Mouse (Mus musculus) monocyte, adult 5-6 weeks (primary cell): ENCODE results near the gene Cblb. TPM values are rescaled to one million over a fixed set of nuclear protein-coding genes. Genes with fewer than 3 reads are reported as not detected.

ENCODE experiments used
- ATAC-seq: fragments of 153-309, 156-312 bp; replicated peaks from 2 replicates; pipeline ENCODE4 v1.8.0; 2017; ENCODE audit warnings: mild to moderate bottlenecking; ENCODE audit not compliant: low TSS enrichment, insufficient number of reproducible peaks, severe bottlenecking, poor library complexity, low FRiP score
- total RNA-seq: library from RNA; stranded (forward); fragments of 200-1000, 200-491, 200-594 nt; gene quantifications from 3 replicates; pipeline ENCODE4 v1.2.3, GENCODE M21; 2017

The Cblb gene
- total RNA-seq, 1 experiment from 2014 or later: 61.3 TPM

DNA sequence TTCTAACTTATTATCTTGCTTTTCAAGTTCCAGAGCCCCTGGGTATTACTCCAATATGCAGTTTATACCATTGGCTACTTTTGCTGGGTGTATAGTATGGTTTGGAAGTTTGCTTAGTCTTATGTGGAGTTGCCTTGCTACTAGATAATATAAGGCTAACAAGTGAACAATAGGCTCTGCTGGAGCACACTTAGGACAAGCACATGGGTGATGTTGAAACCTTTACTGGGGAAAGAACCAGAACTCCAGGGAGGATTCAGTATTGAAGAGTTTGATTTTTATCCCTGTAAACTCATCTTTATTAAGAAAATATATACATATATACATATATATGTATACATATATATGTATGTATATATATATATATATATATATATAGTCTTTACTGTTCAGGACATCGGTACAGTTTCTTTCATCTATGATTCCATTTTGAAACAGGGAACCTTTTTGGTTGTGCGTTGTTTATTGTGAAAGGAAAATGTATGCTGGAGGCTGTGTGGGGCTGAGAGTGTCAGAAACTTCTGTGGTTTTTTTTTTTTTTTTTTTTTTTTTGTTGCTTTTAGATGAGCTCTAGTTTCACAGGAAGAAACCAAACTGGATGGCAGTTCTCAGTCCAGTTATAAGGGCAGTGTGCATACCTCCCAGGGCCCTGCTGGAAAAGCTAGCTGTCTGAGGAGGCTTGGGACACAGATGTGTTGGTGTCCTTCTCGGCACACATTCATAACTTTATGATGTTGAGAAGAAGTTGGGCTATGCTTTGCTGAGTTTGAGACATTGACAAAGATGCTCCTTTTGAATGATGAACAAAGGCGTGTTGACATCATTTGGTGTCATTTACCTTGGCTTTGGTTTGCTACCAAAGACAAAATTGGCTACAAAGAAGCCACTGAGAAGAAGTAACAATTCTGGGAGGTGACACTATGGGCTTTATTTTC is 2.6 kb downstream of the Cblb start:
- ATAC-seq: no peak

DNA sequence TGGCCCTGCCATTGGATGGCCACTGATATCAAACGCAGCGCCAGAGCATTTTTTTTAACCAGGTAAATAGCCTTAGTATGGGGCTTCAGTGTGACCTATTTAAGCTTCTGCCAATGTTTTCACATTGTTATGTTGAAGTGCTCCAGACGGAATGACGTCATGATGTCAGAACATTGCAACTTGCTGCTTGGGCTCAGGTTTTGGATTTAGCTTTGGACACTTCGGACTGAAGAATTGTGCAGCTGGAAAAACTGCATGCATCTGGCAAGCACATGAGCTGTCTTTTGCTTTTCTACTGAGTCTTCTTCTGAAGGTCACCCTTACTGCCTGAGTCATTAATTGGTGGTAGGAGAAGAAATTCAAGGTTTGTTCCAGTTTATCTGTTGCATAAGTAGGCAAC is 3.3 kb downstream of the Cblb start:
- no peak for ATAC-seq

DNA sequence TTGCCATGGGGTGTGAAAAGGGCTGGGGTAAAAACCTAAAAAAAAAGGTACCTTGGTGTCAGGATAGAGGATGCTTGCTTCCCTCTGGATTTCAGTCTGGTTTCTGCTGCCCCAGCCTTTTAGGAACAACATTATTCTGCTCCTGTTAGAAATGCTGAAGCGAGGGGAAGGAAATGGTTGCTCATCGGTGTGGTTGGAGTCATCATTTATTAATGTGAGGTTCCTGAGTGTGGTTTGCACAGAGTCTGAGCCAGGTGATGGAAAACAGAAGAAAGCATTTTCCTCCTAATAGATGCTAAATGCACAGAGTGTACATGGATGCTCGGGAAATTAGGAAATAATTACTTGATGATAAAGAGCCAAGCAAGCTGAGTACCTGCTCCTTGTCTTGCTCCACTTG is 5.3 kb downstream of the Cblb start:
- ATAC-seq: no peak

DNA sequence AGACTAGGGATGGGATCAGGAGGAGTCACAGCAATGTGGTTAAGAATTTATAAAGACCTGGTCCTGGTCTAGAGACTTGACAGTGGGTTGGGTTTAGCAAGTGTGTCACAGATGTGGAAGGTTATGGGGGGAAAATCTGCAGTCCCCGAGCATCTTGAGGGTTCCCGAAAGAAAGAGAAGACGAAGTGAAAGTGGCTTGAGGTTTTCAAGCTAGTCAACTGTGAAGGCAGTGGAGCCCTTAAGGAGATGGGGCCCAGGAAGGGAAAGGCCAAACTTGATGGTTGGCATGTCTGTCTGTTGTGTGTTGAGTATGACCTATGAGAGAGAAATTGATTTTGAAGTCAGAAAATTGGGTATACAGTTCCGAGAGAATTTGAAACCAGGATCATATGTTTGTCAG is 7.3 kb downstream of the Cblb start:
- peak; percentile 59 for ATAC-seq

DNA sequence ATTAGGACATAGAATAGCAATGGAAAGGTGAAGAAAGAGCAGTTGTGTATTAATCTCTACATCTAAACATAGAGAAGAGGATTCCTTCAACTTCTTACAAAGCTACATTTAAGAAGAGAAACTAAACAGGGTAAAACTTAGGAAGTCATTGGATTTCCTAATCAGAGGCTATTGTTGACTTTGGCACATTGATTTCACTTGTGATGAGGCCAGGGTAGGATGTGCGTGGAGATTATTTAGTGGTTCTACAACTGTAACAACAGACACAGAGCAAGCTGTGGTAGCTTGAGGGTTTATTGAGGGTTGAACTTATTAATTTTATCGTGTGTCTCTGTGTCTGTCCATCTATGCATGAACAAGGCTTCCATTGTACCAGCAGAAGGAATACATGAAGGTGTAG is 7.8 kb downstream of the Cblb start:
- no peak for ATAC-seq

DNA sequence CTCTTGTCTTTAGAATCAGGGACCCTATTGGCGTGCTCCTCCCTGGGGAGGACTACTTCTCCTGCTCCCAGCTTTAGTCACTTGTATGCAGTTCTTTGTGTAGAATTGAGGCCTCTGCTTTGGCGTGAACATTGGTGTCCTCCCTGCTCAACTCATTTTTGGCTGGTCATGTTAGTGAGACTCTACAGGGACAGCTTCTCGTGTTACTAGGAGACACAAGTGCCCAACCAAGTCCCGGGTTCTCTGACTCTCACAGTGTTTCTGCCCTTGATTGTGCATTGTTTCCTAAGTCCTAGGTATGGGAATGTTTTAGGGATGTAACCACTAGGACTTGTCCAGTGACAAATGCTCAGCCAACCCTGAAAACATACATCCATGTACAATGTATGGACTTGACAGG is 9.9 kb downstream of the Cblb start:
- ATAC-seq: no peak

DNA sequence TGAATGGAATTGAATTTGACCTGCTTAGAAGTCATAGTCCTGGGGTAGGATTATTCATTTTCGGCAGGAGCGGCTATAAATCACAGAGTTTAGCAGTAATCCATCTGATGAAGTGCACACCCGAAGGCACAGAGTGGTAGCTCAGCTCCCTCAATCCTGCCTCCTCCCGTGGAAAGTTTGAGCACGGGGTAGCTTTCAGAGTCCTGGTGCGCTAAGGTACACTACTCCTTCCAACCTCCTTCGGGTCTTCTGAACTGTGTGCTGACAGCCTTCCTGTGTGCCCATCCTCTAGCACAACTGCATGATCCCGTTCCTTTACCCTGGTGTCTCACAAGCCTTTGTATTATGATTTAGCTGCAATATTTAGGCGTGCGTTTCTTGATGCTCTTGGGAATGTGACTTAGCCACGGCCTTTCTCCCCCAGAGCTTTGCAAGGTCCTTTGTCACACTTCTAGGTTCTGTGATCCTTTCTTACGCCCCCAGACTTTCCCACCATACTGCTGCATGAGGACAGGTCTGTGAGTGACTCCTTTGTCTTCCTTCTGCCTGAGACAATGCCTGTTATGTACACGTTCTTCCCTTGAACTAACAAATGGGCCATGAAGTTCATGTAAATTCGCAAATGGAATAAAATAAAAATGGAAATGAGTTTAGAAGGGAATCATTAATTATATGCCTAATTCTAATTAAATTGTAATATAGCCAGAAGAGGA is 11.8 kb downstream of the Cblb start:
- ATAC-seq: no peak

DNA sequence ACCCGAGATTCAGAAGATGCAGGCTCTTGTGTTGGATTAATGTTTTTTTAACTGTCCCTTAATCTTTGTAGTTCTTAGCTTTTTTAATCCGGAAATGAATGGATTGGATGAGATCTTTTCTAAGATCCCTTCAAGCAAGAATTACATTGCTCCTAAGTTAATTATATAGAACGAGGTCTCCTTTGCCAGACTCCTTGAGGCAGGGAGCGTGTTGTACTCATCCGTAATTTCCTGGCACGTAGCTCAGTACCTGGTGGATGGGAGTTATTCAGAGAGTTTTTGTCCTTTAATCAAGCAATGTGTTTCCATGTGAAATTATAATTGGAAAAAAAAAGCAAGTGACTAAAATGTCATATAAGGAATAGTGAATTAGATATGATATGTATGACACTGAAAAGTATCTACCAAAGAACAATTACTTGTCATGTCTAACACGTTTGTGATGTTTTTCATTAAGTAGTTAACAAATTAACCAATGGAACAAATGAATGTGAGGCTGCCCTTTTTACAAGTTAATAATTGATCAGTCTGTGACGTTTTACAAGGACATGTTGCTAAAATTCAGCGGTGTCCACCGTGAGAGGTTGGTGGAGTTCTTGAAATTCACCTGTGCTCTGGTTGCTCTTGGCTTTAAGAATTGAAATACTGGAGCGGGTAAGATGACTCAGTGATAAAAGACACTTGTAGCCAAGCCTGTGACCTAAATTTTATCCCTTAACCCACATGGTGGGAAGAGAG is 12.5 kb downstream of the Cblb start:
- ATAC-seq: no peak

DNA sequence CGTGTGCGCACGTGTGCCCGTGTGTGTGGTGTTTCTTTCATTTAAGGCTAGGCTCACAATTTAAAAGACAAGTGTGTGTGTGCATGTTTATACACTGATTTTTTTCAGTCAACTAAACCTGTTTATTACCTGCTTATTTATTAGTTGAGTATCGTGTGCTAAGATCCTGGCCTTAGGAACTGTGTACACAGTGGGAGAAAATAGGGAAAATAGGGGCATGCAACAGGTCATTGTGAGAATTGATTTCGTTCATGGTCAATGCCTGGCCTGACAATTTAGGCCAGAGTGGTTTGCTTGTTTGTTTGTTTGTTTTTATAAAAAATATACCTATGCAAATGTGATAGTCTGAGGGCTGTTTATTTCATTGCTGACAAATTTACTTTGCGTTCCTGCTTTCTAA is 13.5 kb downstream of the Cblb start:
- ATAC-seq: no peak

DNA sequence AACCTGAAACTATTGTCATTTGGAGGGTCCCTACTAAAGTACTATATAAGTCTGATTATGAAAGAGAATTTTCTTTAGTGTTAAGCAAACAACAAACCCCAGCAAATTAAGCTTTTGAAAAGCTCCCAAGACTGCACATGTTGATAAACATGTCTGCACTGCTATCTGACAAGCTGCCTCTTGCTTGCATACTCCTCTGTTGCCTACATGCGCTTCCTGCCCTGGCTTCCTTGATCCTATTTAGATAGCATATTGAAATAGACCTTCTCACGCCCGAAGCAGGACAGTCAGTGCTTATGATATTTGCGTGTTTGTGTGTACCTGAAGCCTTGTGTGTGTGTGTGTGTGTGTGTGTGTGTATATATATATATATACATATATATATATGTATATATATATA is 14.0 kb downstream of the Cblb start:
- no peak for ATAC-seq

DNA sequence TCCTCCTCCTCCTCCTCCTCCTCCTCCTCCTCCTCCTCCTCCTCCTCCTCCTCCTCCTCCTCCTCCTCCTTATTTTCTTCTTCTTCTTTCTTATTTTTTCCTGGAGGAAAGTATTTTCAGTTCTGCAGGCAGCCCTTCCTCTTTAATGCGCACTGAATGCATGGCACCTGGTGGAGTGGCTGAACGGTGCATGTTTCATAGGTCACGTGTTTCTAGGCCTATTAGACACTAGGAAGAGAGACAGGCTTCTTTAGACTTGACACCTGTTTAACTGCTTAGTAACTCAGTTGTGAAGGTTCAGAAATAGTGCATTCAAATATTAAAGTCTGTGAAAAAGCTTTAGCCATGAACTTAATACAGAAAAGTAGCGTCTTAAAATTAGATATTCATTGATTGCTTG is 15.4 kb downstream of the Cblb start:
- no peak for ATAC-seq

DNA sequence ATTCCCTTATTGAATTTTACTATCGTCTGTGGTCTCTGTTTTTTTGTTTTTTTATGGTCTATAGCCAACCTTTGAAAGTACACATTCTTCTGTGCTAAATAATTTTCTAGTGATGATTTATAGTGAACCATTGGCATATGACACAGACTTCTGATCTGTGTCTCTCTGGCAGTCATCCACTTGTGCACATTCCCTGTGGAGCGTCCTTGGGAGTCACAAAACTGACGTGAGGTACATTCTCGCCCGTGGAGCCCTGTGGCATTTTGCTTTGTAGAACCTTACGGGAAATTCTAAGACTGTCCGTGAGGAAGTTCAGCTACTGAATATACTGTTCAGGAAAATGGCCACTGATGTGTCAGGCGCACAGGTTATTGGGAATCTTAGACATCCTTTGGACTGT is 20.1 kb downstream of the Cblb start:
- ATAC-seq: no peak

DNA sequence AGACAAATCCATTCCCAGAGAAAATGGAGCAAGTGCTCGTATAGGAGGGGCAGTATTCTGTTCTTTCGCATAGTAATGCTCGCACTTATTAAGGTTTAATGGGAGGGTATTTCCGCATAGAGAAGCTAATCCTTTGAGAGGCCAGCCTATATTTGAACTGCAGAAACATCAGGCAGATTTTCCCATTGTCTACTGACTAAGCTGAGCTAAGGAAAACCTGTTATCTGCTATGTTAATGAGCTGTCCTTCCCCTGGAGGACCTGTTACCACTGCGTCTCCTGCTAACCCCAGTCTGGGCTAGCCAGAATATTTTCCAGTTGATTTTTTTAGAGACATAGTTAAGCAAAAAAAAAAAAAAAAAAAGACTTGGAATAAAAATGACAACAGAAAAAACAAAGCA is 21.7 kb downstream of the Cblb start:
- ATAC-seq: no peak

DNA sequence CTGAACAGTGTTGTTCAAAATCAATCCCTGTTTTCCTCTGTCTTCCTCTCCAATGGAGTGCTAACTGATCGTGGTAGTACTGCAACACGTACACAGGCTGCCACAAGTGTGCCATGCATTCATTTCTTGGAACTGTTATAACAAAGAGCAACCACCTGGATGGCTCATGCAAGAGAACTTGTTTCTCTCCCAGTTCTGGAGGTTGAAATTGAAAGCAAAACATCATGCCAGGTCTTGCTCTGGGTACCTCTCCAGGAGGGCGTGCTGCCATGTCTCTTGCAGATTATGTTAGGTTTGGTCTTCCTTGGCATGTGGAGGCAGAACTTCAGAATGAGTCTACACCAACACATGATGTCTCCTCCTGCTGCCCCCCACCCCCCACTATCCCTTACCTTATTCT is 24.2 kb downstream of the Cblb start:
- ATAC-seq: no peak

DNA sequence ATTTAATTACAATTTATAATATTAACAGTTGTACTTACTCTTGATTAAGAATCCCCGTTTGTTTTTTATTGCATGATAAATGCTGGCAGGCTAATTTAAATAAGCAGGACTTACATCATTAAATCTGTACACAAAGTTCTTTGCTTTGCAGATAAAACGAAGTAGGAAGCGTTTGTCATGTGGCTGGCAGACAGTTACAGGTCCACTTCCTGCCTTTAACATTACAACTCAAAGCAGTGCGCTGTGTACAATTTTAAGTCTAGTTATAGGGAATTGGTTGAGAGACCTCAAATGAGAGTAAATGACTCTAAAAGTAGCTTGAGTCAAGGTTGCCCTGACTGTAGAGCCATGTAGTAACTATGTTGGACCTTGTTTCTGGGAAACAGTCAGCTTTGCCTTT is 25.1 kb downstream of the Cblb start:
- no peak for ATAC-seq

DNA sequence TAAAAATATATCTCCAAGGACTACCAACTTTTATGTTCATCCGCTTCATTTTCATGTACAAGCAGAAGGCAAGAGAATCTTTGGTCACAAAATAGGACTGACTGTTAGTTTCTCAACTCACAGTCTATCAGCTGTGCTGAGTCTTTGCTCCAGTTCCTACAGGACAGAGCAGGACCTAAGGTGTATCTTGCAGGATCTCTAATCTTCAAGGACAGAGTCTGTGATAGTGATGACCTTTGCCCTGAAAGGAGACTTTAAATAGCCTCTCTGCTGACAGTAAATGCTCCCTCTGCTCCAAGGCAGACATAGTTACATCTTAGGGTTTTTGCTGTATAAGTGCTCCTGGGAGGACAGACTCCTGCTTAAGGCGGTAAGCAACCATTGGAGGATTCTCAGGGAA is 26.3 kb downstream of the Cblb start:
- no peak for ATAC-seq

DNA sequence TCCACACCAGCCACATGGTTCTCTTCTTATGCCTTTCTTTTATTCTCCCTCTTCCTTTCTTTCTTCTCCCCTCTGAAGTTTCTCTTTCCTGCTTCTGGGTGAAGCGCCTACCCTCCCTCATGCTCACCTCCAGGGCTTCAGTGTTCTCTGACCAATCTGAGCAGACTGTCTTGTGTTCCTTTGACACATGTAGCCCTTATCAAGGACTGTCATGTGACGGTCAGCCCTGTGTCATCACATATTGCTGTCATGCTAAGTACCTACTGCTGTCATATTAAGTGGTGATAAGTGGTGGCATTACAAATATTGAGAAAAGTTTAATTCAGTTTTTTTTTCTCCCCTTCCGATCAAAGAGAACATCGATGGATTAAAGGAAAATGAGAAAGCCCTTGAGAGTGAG is 28.5 kb downstream of the Cblb start:
- no peak for ATAC-seq

DNA sequence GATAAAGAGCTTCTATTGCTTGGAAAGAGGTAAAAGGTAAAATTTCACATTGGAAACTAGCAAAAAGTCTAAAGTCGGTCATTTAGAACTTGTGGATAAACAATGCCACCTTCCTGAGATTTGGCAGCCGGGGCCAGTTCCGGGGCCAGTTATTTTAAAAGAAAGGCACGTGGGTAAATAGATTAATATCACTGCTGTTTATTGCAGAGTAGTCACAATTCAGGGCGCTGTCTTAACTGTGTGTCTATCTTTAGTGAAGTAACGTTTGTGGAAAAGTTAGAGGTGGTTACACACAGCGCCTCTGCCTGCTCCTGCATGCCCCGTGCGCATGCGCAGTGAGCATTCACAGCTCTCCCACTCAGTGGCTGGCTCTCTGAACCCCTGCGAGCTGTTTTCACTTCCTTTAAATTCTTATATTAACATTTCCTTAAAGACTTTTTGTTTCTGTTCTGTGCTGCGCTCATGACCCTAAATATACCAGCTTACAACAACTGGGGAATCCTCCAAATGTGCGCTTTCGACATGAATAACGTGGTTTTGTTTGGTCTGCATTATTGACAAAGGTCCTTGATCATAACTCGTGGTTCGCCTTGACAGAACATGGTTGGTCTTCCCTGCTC is 29.2 kb downstream of the Cblb start:
- peak; percentile 75 for ATAC-seq

DNA sequence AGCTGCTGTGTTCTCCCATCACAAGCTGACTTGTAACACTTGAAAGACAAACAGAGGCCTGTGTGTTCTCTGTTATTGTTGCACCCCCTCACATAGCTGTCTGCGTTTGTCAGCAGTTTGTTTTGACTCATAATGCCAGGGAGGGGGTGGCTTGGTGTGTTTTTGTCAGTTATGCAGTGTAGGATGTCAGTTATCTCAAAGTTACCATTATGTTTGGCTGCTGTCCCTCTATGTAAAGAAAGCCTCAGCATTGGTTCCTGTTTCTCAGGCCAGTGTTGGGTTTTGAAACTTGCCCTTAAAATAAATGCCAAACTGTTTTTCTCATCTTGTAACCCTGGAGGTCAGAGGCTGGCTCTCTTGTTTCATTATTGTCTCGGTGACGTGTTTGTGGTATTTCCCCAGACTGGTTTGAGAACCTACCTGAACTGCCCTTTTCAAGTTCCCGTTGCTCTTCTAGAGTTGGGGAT is 30.0 kb downstream of the Cblb start:
- ATAC-seq: peak; percentile 59
